Mouse (Mus musculus) WW6 (cell line): ENCODE measurements at regions not wholly inside any gene's neighbourhood (a gene's known extent, or its start where the extent isn't known, plus 50 kb on each side); places are given as distances from the start of the nearest gene placed in this dataset.

ENCODE experiments used
- DNase-seq: peaks from one replicate; pipeline ENCODE4 v3.0.0-alpha.2; 2013; ENCODE audit warnings: low read depth, low spot score

GRCm38 (mm10) chrX:99593872-99594487 lies 122.9 kb upstream of the Pja1 start:
- peak; percentile 54 for DNase-seq

DNA sequence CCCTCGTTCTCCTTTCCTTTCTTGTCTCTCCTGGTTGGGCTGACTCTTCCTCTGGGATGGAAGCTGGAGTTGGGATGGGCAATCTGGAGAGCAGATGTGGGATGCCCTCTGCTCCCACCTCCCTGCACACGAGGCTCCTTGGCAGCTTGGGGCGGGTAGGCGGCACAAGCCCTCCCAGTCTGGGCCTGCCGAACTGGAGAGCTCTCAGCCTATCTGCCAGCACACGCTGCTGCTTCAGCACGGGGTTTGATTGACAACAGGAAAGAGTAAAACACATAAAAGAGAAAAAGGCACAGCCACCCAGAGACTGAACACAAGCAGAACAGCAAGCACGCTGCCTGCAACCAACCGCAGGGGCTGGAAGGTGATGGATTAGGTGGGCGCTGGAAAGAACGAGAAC lies 121.9 kb upstream of the Pja1 start:
- no peak for DNase-seq

GRCm38 (mm10) chrX:99587284-99587683 lies 116.2 kb upstream of the Pja1 start:
- no peak for DNase-seq

DNA sequence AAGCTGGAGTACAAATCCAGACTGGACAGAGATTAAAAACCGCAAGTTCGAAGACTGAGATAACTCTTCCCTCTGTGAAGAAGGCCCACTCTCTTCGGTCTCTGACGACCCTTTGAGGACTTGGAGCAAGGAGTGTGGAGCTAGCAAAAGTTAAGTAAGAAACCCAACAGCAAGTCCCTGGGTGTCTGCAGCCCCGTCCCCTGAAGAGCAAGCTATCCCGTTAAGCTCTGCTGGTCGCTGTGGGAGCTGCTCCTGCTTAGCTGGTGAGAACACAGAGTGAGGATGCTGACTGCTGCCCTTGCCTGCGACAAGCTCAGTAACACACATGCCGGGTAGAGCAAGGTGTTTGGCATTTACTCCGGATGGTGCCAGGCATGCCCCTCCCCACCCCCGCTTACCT lies 115.2 kb upstream of the Pja1 start:
- DNase-seq: no peak

DNA sequence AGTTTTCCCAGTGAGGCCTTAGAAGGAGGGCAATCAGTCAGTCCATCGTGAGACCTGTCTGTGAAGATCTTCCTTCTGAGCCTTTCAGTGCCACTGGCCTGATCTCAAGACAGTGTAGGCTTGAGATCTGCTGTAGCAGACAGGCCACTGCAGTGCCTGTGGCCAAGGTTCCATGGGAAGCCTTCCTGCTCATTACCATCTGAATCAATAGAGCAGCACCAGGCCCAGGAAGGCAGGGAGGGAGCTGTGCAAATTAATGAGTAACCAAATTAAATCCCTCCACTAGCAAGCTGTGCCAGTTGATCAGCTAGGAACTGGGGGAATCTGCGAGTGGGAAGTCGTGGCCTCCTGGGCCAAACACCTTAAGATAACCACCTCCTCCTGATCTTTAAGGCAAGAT lies 114.6 kb upstream of the Pja1 start:
- no peak for DNase-seq

DNA sequence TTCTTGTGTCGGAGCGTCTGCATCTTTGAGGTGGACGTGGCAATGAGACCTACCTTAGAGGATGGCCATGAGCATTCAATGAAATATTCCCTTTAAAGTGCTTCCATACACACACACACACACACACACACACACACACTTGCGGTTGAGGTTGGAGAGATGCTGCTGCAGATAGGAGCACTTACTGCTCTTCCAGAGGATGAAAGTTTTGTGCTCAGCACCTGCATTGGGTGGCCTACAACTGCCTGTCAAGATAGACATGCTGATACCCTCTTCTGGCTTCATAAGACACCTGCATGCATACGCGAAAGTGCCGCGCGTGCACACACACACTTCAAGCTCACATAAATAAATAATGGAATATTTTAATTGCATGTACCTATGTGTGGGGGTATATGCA lies 111.5 kb upstream of the Pja1 start:
- DNase-seq: no peak

DNA sequence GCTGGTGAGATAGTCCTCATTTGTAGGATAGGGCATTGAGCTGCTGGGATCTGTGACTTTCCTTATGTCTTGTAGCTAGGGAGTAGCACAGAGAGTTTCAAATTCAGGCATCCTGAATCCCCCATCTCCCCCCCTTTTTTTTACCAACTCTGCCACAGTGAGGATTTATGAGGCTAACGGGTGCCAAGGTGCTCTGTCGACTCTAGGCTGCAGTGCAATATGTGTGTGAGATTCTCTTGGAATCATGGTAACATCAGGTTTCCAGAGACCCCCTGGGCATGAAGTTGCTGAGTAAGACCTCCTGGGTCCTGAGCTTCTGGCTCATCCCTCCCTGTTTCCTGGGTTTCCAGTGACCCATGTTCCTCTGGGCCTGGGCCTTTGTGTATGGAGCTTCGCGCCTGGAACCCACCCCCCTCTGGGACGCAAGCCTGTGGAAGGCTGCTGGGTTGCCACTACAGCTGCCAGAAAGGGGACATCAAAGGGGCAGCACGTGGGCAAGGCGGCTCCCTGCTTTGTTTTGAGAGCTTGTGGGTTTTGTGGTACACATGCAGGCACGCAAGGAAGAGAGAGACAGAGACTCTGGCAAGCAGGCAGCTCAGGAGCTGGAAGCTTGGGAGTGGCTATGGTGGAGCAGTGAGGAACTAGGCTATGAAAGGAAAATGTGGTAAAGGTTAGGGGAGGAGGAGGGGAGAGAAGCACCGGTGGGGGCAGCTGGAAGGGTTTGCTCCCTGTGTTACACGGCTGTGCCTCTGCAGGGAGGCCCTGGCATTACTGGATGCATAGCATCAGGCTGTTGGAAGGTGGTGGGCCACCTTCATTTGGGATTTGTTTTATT lies 110.8 kb upstream of the Pja1 start:
- DNase-seq: no peak

GRCm38 (mm10) chrX:99579206-99579605 lies 108.1 kb upstream of the Pja1 start:
- no peak for DNase-seq

DNA sequence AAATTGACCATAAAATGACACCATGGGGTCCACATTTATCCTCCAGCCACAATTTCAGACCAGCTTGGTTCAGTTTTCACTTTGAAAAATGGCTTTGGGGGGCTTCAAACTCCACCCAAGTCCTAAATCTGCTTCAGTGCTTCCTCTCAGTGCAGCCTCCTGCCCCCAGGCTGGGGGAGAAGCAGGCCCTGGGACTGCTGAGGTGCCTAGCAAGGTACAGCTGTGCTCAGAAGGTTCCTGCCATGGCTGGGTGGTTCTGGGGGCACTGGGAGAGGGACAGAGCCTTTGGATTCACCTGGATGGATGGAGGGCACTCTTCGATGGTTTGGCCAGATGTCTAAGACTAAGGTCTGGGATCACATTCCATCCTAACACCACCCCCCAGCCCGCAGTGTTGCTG lies 107.7 kb upstream of the Pja1 start:
- no peak for DNase-seq

DNA sequence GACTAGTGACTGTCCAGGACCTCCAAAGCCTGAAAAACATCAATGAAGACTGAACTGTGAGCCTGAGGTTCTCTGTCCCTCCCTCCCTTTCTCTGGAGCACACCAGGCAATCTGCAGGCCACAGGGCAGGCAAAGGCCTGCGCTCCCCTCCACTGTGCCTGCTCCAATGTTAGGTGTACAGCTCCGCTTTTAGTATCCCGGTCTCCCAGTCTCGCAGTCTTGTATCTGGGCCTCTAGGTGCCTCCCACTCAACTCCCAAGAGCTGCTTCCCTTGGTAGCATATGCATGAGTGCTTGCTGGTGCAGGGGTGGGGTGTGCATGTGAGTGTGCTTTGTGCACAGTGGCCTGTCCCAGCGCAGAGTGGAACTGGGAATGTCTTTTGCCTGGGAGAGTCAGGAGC lies 104.0 kb upstream of the Pja1 start:
- no peak for DNase-seq

GRCm38 (mm10) chrX:99574441-99575103 lies 103.5 kb upstream of the Pja1 start:
- DNase-seq: no peak

DNA sequence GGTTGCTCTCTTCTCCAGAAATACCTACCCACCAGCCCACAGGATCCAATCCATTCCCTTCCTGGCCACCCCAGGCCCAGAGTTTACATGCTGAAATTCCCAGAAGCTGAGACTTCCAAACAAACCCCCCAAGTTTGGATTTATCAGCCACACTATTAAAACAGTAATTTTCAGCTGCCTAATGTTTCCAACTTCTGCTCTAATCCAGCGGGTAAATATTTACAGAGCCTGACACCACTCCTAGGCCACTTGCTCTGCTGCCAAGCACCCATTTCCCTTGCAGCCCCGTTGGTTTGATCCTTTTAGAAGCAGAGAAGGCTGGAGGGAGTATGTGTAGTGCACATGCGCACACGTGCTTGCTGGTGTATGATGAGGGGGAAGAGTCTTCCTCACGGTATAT lies 99.1 kb upstream of the Pja1 start:
- DNase-seq: no peak

DNA sequence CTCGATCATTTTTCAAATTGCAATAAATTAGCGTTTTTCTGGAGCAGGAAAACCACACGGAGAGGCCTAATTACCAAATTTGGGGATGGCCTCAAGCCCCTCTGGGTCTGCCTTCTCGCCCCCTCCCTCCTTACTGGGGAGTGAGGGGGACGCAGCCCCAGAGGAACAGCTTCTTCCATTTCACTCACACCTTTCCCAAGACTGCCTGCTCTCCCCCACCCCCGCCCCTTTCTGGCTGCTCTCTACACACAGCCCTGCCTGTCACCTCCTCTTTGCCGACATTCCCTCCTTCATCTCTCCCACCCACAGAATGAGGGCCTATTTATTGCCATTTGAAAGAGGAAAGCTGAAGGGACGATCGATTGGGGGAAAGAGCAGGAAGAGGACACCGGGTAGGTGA lies 97.2 kb upstream of the Pja1 start:
- DNase-seq: no peak

GRCm38 (mm10) chrX:99567367-99568164 lies 96.5 kb upstream of the Pja1 start:
- DNase-seq: peak; percentile 33

DNA sequence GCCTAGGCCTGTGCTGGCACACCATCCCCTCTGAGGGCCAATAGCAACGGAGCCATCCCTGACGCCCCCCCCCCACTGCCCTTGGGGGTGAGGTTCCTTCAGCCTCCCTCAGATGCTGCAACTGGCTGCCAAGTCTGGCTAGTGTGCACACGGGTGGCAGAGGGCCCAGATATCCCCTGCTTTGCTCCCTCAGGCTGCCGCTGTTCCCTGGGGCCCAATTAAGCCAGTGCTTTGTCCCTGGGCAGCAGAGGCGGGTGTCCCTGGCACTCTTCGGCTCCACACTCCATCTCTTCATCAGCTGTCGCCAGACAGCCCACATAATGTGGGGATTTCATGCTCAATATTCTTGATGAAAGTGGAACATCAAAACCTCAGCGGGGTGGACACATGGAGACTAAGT lies 90.9 kb upstream of the Pja1 start:
- DNase-seq: no peak

GRCm38 (mm10) chrX:99560699-99561098 lies 89.6 kb upstream of the Pja1 start:
- no peak for DNase-seq

DNA sequence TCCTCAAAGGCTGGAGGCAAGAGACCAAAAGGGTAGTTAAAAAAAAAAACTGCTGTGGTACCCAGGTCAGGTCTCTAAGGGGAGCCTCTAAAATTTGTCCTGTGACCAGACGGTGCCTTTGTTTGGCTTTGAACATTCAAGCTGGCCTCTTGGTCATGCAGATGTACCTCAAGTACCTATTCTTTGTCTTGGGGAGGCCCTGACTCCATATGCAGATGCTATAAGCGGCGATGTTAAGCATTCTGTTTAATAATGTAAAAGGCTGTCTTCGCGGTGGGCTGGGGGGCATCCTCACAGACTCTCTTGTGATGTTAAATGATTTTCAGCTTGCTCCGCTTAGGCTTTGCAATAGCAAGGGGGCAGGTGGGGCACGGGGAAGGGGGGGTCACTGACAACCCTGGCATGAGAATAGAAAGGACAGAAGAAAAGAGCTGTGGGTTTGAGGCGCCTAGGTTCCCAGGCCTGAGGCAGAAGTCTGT lies 85.8 kb upstream of the Pja1 start:
- DNase-seq: peak; percentile 57

DNA sequence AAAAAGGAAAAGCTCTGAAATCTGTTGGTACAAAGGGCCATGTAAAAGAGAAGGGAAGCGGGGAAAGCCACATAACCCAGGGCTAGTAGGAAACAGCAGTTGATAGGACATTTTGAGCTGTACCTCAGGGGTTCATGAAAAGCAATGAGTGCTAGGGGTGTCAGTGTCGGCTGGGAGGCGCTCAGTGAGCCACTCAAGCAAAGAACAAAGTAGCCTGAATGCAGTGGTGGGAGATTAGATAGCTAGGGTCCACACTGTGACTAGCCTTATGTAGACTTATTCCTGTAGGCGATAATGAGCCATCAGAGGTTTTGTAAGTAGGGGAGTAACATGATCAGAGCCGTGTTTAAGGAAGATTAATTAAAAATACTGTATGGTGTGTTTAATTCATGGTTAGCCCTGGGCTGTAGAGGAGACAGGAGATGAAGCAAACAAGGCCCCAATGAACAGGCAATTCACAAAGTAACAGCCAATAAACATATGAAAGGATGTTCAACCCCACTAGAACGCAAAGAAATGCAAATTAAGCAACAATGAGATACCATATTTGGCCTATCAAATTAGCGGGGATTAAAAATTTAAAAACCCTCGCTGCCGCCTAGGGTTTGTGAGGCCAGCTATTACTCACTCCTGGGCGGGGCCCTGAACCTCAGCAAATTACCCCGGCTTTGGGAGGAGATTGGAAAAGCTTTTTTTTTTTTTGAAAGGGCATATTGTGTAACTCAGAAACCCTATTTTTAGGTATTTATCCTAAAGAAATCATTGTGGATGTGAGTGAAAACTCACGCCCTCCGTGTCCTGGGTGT lies 85.1 kb upstream of the Pja1 start:
- DNase-seq: no peak

- DNase-seq: no peak
These were observed 81.7 kb upstream of the Pja1 start for GRCm38 (mm10) chrX:99552778-99553177.

GRCm38 (mm10) chrX:99550057-99550760 lies 79.1 kb upstream of the Pja1 start:
- DNase-seq: no peak
